Mouse (Mus musculus) lung, adult 2 months (tissue): Measurements from ENCODE around the gene Ghr. TPM values are rescaled to one million over a fixed set of nuclear protein-coding genes. Genes with fewer than 3 reads are reported as not detected.

ENCODE experiments used
- DNase-seq: peaks from one replicate; pipeline ENCODE4 v3.0.0; 2022
- H3K4me1 ChIP-seq: fragments of 200-500 bp; 2 replicates; pipeline ENCODE4 v1.6.1; 2011; ENCODE audit warnings: low read length; ENCODE audit not compliant: control insufficient read depth, insufficient read depth
- H3K4me3 ChIP-seq: fragments of 200-500 bp; replicated peaks from 2 replicates; pipeline ENCODE3; 2011; ENCODE audit warnings: low read depth, mild to moderate bottlenecking, control low read depth, low read length; ENCODE audit errors: extremely low read depth
- CTCF ChIP-seq: fragments of 200-500 bp; IDR thresholded peaks from 2 replicates; pipeline ENCODE4 v1.5.1; 2011; ENCODE audit warnings: mild to moderate bottlenecking, low read length, control low read depth; ENCODE audit not compliant: insufficient read depth
- POLR2A ChIP-seq: fragments of 200-500 bp; IDR thresholded peaks from 2 replicates; pipeline ENCODE4 v1.6.1; 2011; ENCODE audit warnings: low read depth, mild to moderate bottlenecking, control low read depth, low read length, borderline replicate concordance; ENCODE audit errors: extremely low read depth
- WGBS: fragments of 180-500 bp; shearing (Covaris S2); methylation state at CpG from one replicate; pipeline ENCODE4 v1.1.7; 2018; 5-methylcytosine and 5-hydroxymethylcytosine counted together
- polyA plus RNA-seq: library from polyadenylated mRNA; depleted of rRNA; stranded (reverse); fragments of >200 nt; gene quantifications from 2 replicates; pipeline ENCODE4 v1.2.3, GENCODE M21; 2012

The Ghr gene
- polyA plus RNA-seq, 1 experiment, result 30.4 TPM

GRCm38 (mm10) chr15:3497946-3498580, 85.2 kb downstream of the Ghr start:
- TF ChIP-seq CTCF (no peak), POLR2A (no peak)
- DNase-seq, result no peak
- Histone ChIP-seq H3K4me1 (no peaks in the 10 kb centered on the region; the same call in none of the 2 replicates), H3K4me3 (no peak overlapping the region)
- WGBS, result 74% methylated on average over 9 of the region's 9 CpGs

GRCm38 (mm10) chr15:3490868-3491267, 92.4 kb downstream of the Ghr start:
- DNase-seq, result no peak
- peaks cover 7% of the 10 kb centered on the region for H3K4me1 ChIP-seq
- TF ChIP-seq CTCF (no peak), POLR2A (no peak)
- 61% methylated on average over 3 of the region's 3 CpGs for WGBS
- no peak overlapping the region for H3K4me3 ChIP-seq

GRCm38 (mm10) chr15:3490011-3490410, 93.3 kb downstream of the Ghr start:
- 78% methylated on average over 2 of the region's 2 CpGs for WGBS
- DNase-seq, result no peak
- peaks cover 10% of the 10 kb centered on the region for H3K4me1 ChIP-seq
- TF ChIP-seq POLR2A, result no peak
- no peak for TF ChIP-seq CTCF
- H3K4me3 ChIP-seq, result no peak overlapping the region

- Histone ChIP-seq H3K4me1 (peaks cover 10% of the 10 kb centered on the region), H3K4me3 (no peak overlapping the region)
- no peak for DNase-seq
- TF ChIP-seq POLR2A (no peak), CTCF (no peak)
Observed at GRCm38 (mm10) chr15:3489180-3489579, 94.1 kb downstream of the Ghr start.

GRCm38 (mm10) chr15:3488601-3489000, 94.7 kb downstream of the Ghr start:
- H3K4me3 ChIP-seq, result no peak overlapping the region
- H3K4me1 ChIP-seq, result peaks cover 10% of the 10 kb centered on the region
- DNase-seq, result no peak
- TF ChIP-seq CTCF (no peak), POLR2A (no peak)
- 73% methylated on average over 3 of the region's 3 CpGs for WGBS

- DNase-seq, result no peak
- TF ChIP-seq CTCF (no peak), POLR2A (no peak)
- WGBS, result 74% methylated on average over 5 of the region's 5 CpGs
- Histone ChIP-seq H3K4me1 (peaks cover 6% of the 10 kb centered on the region), H3K4me3 (no peak overlapping the region)
Observed at GRCm38 (mm10) chr15:3486691-3487090, 96.6 kb downstream of the Ghr start.

- H3K4me3 ChIP-seq, result no peak overlapping the region
- TF ChIP-seq POLR2A (no peak), CTCF (no peak)
- 48% methylated on average over 1 of the region's 1 CpGs for whole genome bisulfite sequencing
- H3K4me1 ChIP-seq, result peaks cover 6% of the 10 kb centered on the region
- DNase-seq, result no peak
Observed at GRCm38 (mm10) chr15:3485367-3485766, 97.9 kb downstream of the Ghr start.

- DNase-seq, result no peak
- peaks cover 2% of the 10 kb centered on the region for H3K4me1 ChIP-seq
- WGBS, result 56% methylated on average over 3 of the region's 3 CpGs
- H3K4me3 ChIP-seq, result no peak overlapping the region
- TF ChIP-seq POLR2A (no peak), CTCF (no peak)
Observed at GRCm38 (mm10) chr15:3483451-3483850, 99.8 kb downstream of the Ghr start.

GRCm38 (mm10) chr15:3469230-3469629, 114.1 kb downstream of the Ghr start:
- no peak for DNase-seq
- TF ChIP-seq POLR2A (no peak), CTCF (no peak)
- 85% methylated on average over 4 of the region's 4 CpGs for WGBS
- H3K4me1 ChIP-seq, result peaks cover 6% of the 10 kb centered on the region
- H3K4me3 ChIP-seq, result no peak overlapping the region

GRCm38 (mm10) chr15:3466608-3467007, 116.7 kb downstream of the Ghr start:
- Histone ChIP-seq H3K4me3 (no peak overlapping the region), H3K4me1 (peaks cover 6% of the 10 kb centered on the region)
- no peak for TF ChIP-seq CTCF
- TF ChIP-seq POLR2A, result no peak
- 73% methylated on average over 4 of the region's 4 CpGs for WGBS
- no peak for DNase-seq
